Mouse (Mus musculus) ovary, postnatal 14 days (tissue): ENCODE data around the gene Ralgps2.

Experiments used
- DNase-seq: peaks from one replicate; pipeline ENCODE4 v3.0.0; 2022; ENCODE audit warnings: low spot score

Gene Ralgps2

GRCm38 (mm10) chr1:156955926-156956760 is 16.7 kb upstream of the Ralgps2 start:
- DNase-seq = no peak

- no peak for DNase-seq
Observed at GRCm38 (mm10) chr1:156954216-156954615, 14.8 kb upstream of the Ralgps2 start.

- no peak for DNase-seq
Observed at GRCm38 (mm10) chr1:156950354-156950753, 10.9 kb upstream of the Ralgps2 start.

GRCm38 (mm10) chr1:156940584-156940983 is 1.2 kb upstream of the Ralgps2 start:
- no peak for DNase-seq

- DNase-seq = no peak
Observed at GRCm38 (mm10) chr1:156940142-156940522, 706 bp upstream of the Ralgps2 start.

- DNase-seq = peak; percentile 49
Observed at GRCm38 (mm10) chr1:156938705-156939242, 652 bp downstream of the Ralgps2 start.

- no peak for DNase-seq
Observed at GRCm38 (mm10) chr1:156937436-156937835, 2.0 kb downstream of the Ralgps2 start.

- DNase-seq = no peak
Observed at GRCm38 (mm10) chr1:156933712-156934111, 5.7 kb downstream of the Ralgps2 start.

GRCm38 (mm10) chr1:156932036-156932774 is 7.2 kb downstream of the Ralgps2 start:
- DNase-seq = no peak

GRCm38 (mm10) chr1:156931106-156931870 is 8.1 kb downstream of the Ralgps2 start:
- no peak for DNase-seq

GRCm38 (mm10) chr1:156930263-156930662 is 9.2 kb downstream of the Ralgps2 start:
- no peak for DNase-seq

- no peak for DNase-seq
Observed at GRCm38 (mm10) chr1:156928255-156928654, 11.2 kb downstream of the Ralgps2 start.

- DNase-seq = no peak
Observed at GRCm38 (mm10) chr1:156923511-156923910, 15.9 kb downstream of the Ralgps2 start.

GRCm38 (mm10) chr1:156922921-156923320 is 16.5 kb downstream of the Ralgps2 start:
- DNase-seq = no peak

- DNase-seq = no peak
Observed at GRCm38 (mm10) chr1:156921290-156921994, 18.0 kb downstream of the Ralgps2 start.

GRCm38 (mm10) chr1:156917460-156917859 is 22.0 kb downstream of the Ralgps2 start:
- DNase-seq = peak; percentile 20

GRCm38 (mm10) chr1:156916361-156916760 is 23.1 kb downstream of the Ralgps2 start:
- no peak for DNase-seq

- DNase-seq = no peak
Observed at GRCm38 (mm10) chr1:156914942-156915341, 24.5 kb downstream of the Ralgps2 start.

GRCm38 (mm10) chr1:156913190-156913589 is 26.2 kb downstream of the Ralgps2 start:
- DNase-seq = no peak

- no peak for DNase-seq
Observed at GRCm38 (mm10) chr1:156910948-156911347, 28.5 kb downstream of the Ralgps2 start.

GRCm38 (mm10) chr1:156909866-156910265 is 29.6 kb downstream of the Ralgps2 start:
- DNase-seq = no peak

- no peak for DNase-seq
Observed at GRCm38 (mm10) chr1:156909265-156909664, 30.2 kb downstream of the Ralgps2 start.
